Mouse (Mus musculus): ENCODE data around the gene Gm20388. TPM values are rescaled to one million over a fixed set of nuclear protein-coding genes. Genes with fewer than 3 reads are reported as not detected.
"Not testable (repeated sequence)": the region's sequence is repeated elsewhere in the genome, so short reads cannot be mapped to it uniquely, and the experiment has no call there.

Gm20388 gene
- polyA plus RNA-seq, 1 experiment from 2014 or later = not detected

- no peak for ATAC-seq (ENCODE audit: low read depth)
- no peak overlapping the region for H3K9ac ChIP-seq
- DNase-seq = no peak
- no peak overlapping the region for H3K4me2 ChIP-seq
- no peak overlapping the region for H3K4me3 ChIP-seq (replicated peaks)
- H3K27me3 ChIP-seq = peaks cover 25% of the 10 kb centered on the region
- H3K36me3 ChIP-seq = no peaks in the 10 kb centered on the region
- H3K4me1 ChIP-seq (replicated peaks) = peaks cover 64% of the 10 kb centered on the region
- no peaks in the 10 kb centered on the region for H3K9me3 ChIP-seq (replicated peaks)
- 80% methylated on average over 21 of the region's 21 CpGs for WGBS (ENCODE audit: insufficient replicate concordance)
- no peak overlapping the region for H3K27ac ChIP-seq
Observed at GRCm38 (mm10) chr8:120347734-120348341, 437.2 kb downstream of the Gm20388 start.

GRCm38 (mm10) chr8:120348922-120349321 is 438.3 kb downstream of the Gm20388 start:
- Histone ChIP-seq H3K36me3 (no peaks in the 10 kb centered on the region), H3K27ac (no peak overlapping the region), H3K4me1 (replicated peaks) (peaks cover 63% of the 10 kb centered on the region), H3K4me3 (replicated peaks) (no peak overlapping the region), H3K27me3 (peaks cover 33% of the 10 kb centered on the region), H3K9me3 (replicated peaks) (no peaks in the 10 kb centered on the region), H3K4me2 (no peak overlapping the region), H3K9ac (no peak overlapping the region)
- ATAC-seq (ENCODE audit: low read depth) = no peak
- 64% methylated on average over 11 of the region's 11 CpGs for WGBS (ENCODE audit: insufficient replicate concordance)
- DNase-seq = no peak

- H3K9ac ChIP-seq = no peak overlapping the region
Observed at GRCm38 (mm10) chr8:120351332-120352071, 440.9 kb downstream of the Gm20388 start.

GRCm38 (mm10) chr8:120352096-120352495 is 441.5 kb downstream of the Gm20388 start:
- no peaks in the 10 kb centered on the region for H3K9me3 ChIP-seq (replicated peaks)
- H3K27me3 ChIP-seq = peaks cover 40% of the 10 kb centered on the region
- WGBS (ENCODE audit: insufficient replicate concordance) = 58% methylated on average over 10 of the region's 10 CpGs
- ATAC-seq (ENCODE audit: low read depth) (no peak), DNase-seq (no peak)
- no peak overlapping the region for H3K4me3 ChIP-seq (replicated peaks)
- H3K4me2 ChIP-seq = no peak overlapping the region
- peaks cover 57% of the 10 kb centered on the region for H3K4me1 ChIP-seq (replicated peaks)
- no peaks in the 10 kb centered on the region for H3K36me3 ChIP-seq
- H3K9ac ChIP-seq = peak overlapping the region; percentile 20; the same call in 1 of the 2 replicates
- no peak overlapping the region for H3K27ac ChIP-seq

More at GRCm38 (mm10) chr8:120351332-120352071, 440.9 kb downstream of the Gm20388 start:
- WGBS (ENCODE audit: insufficient replicate concordance) = 63% methylated on average over 7 of the region's 7 CpGs
- DNase-seq (no peak), ATAC-seq (ENCODE audit: low read depth) (no peak)
- Histone ChIP-seq H3K4me2 (no peak overlapping the region), H3K9me3 (replicated peaks) (no peaks in the 10 kb centered on the region), H3K36me3 (no peaks in the 10 kb centered on the region), H3K27ac (no peak overlapping the region), H3K4me1 (replicated peaks) (peaks cover 61% of the 10 kb centered on the region), H3K4me3 (replicated peaks) (no peak overlapping the region), H3K27me3 (peaks cover 40% of the 10 kb centered on the region)

DNA sequence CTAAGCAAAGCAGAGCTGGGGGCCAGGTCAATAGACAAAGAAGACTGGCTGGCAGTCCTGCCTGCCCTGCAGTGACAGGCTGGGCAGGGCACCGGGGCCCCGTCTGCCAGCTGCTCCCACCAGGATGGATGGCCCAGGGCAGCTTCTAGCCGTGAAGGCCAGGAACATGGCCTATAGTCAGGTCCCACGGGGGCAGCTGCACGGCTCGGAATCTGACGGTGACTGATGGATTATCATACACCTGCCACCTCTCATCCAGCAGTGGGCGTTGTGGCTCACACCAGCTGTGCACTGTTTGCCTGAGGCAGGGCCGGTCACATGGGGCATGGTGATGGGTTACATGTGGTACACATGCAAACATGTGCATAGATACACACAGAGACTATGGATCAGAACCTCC is 445.4 kb downstream of the Gm20388 start:
- peaks cover 33% of the 10 kb centered on the region for H3K27me3 ChIP-seq
- H3K9me3 ChIP-seq (replicated peaks) = no peaks in the 10 kb centered on the region
- 70% methylated on average over 9 of the region's 9 CpGs for WGBS (ENCODE audit: insufficient replicate concordance)
- no peak for ATAC-seq (ENCODE audit: low read depth)
- no peak overlapping the region for H3K27ac ChIP-seq
- DNase-seq = no peak
- no peaks in the 10 kb centered on the region for H3K36me3 ChIP-seq
- no peak overlapping the region for H3K9ac ChIP-seq
- no peak overlapping the region for H3K4me3 ChIP-seq (replicated peaks)
- H3K4me1 ChIP-seq (replicated peaks) = peaks cover 50% of the 10 kb centered on the region
- H3K4me2 ChIP-seq = no peak overlapping the region

- WGBS (ENCODE audit: insufficient replicate concordance) = 74% methylated on average over 6 of the region's 6 CpGs
- Histone ChIP-seq H3K4me1 (replicated peaks) (peaks cover 39% of the 10 kb centered on the region), H3K4me3 (replicated peaks) (no peak overlapping the region), H3K27me3 (peaks cover 19% of the 10 kb centered on the region; the same call in 1 of the 2 replicates), H3K9ac (no peak overlapping the region), H3K9me3 (replicated peaks) (no peaks in the 10 kb centered on the region), H3K27ac (no peak overlapping the region), H3K36me3 (no peaks in the 10 kb centered on the region), H3K4me2 (no peak overlapping the region)
- no peak for ATAC-seq (ENCODE audit: low read depth)
- DNase-seq = no peak
Observed at GRCm38 (mm10) chr8:120357504-120357903, 446.9 kb downstream of the Gm20388 start.

- ATAC-seq (ENCODE audit: low read depth) (no peak), DNase-seq (no peak)
- peaks cover 43% of the 10 kb centered on the region for H3K4me1 ChIP-seq (replicated peaks)
- no peaks in the 10 kb centered on the region for H3K9me3 ChIP-seq (replicated peaks)
- no peak overlapping the region for H3K9ac ChIP-seq
- H3K27ac ChIP-seq = no peak overlapping the region
- H3K27me3 ChIP-seq = no peaks in the 10 kb centered on the region; the same call in 1 of the 2 replicates
- no peak overlapping the region for H3K4me2 ChIP-seq
- 78% methylated on average over 8 of the region's 8 CpGs for WGBS (ENCODE audit: insufficient replicate concordance)
- H3K36me3 ChIP-seq = no peaks in the 10 kb centered on the region
- no peak overlapping the region for H3K4me3 ChIP-seq (replicated peaks)
Observed at GRCm38 (mm10) chr8:120361301-120361700, 450.7 kb downstream of the Gm20388 start.

GRCm38 (mm10) chr8:120363552-120364071 is 453.0 kb downstream of the Gm20388 start:
- H3K4me3 ChIP-seq (replicated peaks) = no peak overlapping the region
- H3K36me3 ChIP-seq = no peaks in the 10 kb centered on the region
- peak; percentile 50 for DNase-seq
- WGBS (ENCODE audit: insufficient replicate concordance) = 36% methylated on average over 10 of the region's 10 CpGs
- no peak for ATAC-seq (ENCODE audit: low read depth)
- H3K27ac ChIP-seq = peak overlapping the region; percentile 96
- no peaks in the 10 kb centered on the region; the same call in 1 of the 2 replicates for H3K27me3 ChIP-seq
- no peak overlapping the region for H3K4me2 ChIP-seq
- H3K9me3 ChIP-seq (replicated peaks) = no peaks in the 10 kb centered on the region
- H3K9ac ChIP-seq = peak overlapping the region; percentile 58; the same call in 1 of the 2 replicates
- H3K4me1 ChIP-seq (replicated peaks) = peaks cover 63% of the 10 kb centered on the region

GRCm38 (mm10) chr8:120364093-120364725 is 453.6 kb downstream of the Gm20388 start:
- Histone ChIP-seq H3K27ac (peak overlapping the region; percentile 96), H3K4me3 (replicated peaks) (no peak overlapping the region), H3K9ac (peak overlapping the region; percentile 58), H3K4me2 (no peak overlapping the region), H3K27me3 (no peaks in the 10 kb centered on the region; the same call in 1 of the 2 replicates), H3K36me3 (no peaks in the 10 kb centered on the region), H3K9me3 (replicated peaks) (no peaks in the 10 kb centered on the region), H3K4me1 (replicated peaks) (peaks cover 69% of the 10 kb centered on the region)
- ATAC-seq (ENCODE audit: low read depth) = no peak
- WGBS (ENCODE audit: insufficient replicate concordance) = 15% methylated on average over 7 of the region's 7 CpGs
- DNase-seq = peak; percentile 53

DNA sequence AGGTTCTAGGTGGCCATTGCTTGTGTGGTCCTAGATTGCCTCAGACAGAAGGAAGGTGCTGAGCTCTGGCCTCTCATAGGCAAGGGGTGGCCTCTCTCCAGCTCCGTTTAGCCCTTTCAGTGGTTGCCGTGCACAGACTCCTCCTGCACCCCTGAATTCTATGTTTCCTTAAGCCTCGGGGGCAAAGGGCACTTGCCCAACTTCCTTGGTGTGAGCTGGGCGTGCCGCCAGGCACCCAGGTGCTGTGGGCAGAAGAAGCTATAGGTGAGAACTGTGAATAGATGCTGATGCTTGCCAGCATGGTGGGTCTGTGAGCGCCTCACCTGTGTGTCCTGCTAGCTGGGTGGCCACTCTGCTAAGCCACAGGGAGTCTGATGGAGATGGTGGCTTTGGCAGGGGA is 456.2 kb downstream of the Gm20388 start:
- peak overlapping the region; percentile 63 for H3K9ac ChIP-seq
- H3K27ac ChIP-seq = peak overlapping the region; percentile 96
- WGBS (ENCODE audit: insufficient replicate concordance) = 89% methylated on average over 6 of the region's 6 CpGs
- ATAC-seq (ENCODE audit: low read depth) = no peak
- H3K4me2 ChIP-seq = no peak overlapping the region
- no peak for DNase-seq
- H3K27me3 ChIP-seq = no peaks in the 10 kb centered on the region
- peaks cover 91% of the 10 kb centered on the region for H3K4me1 ChIP-seq (replicated peaks)
- H3K4me3 ChIP-seq (replicated peaks) = no peak overlapping the region
- H3K36me3 ChIP-seq = no peaks in the 10 kb centered on the region
- no peaks in the 10 kb centered on the region for H3K9me3 ChIP-seq (replicated peaks)

GRCm38 (mm10) chr8:120368191-120368590 is 457.6 kb downstream of the Gm20388 start:
- peak overlapping the region; percentile 77 for H3K9ac ChIP-seq
- 65% methylated on average over 1 of the region's 1 CpGs for WGBS (ENCODE audit: insufficient replicate concordance)
- H3K9me3 ChIP-seq (replicated peaks); H3K4me3 ChIP-seq (replicated peaks); DNase-seq; H3K36me3 ChIP-seq; ATAC-seq (ENCODE audit: low read depth); H3K27me3 ChIP-seq: not testable (repeated sequence)
- H3K4me1 ChIP-seq (replicated peaks) = peaks cover 100% of the 10 kb centered on the region
- H3K4me2 ChIP-seq = peak overlapping the region; percentile 75
- peak overlapping the region; percentile 96 for H3K27ac ChIP-seq

Measured in liver, embryonic 13.5 days (tissue).